Mouse (Mus musculus) lung, embryonic 16.5 days (tissue): ENCODE measurements at regions not wholly inside any gene's neighbourhood (a gene's known extent, or its start where the extent isn't known, plus 50 kb on each side); places are given as distances from the start of the nearest gene placed in this dataset.

Source experiments
- ATAC-seq: fragments of 200-750 bp; cut with Nextera tagmentation; 2 replicates; pipeline ENCODE4 v1.8.0; 2017; ENCODE audit warnings: low read depth, mild to moderate bottlenecking, moderate library complexity
- H3K27ac ChIP-seq: fragments of 300-500 bp; sonication (generic); 2 replicates; pipeline ENCODE4 v1.5.1; 2014; ENCODE audit warnings: mild to moderate bottlenecking, control low read depth, low read length
- H3K27me3 ChIP-seq: fragments of 300-500 bp; sonication (generic); 2 replicates; pipeline ENCODE4 v1.6.1; 2014; ENCODE audit warnings: low read depth, low read length, mixed read lengths; ENCODE audit not compliant: control insufficient read depth, insufficient read depth
- H3K36me3 ChIP-seq: fragments of 300-500 bp; sonication (generic); 2 replicates; pipeline ENCODE4 v1.6.1; 2014; ENCODE audit warnings: low read length; ENCODE audit not compliant: control insufficient read depth, insufficient read depth
- H3K4me1 ChIP-seq: fragments of 300-500 bp; sonication (generic); replicated peaks from 2 replicates; pipeline ENCODE4 v1.6.1; 2014; ENCODE audit warnings: low read length, mixed read lengths; ENCODE audit not compliant: control insufficient read depth, insufficient read depth
- H3K4me2 ChIP-seq: fragments of 300-500 bp; sonication (generic); 2 replicates; pipeline ENCODE4 v1.6.1; 2014; ENCODE audit warnings: low read depth, low read length, control low read depth
- H3K4me3 ChIP-seq: fragments of 300-500 bp; sonication (generic); 2 replicates; pipeline ENCODE4 v1.5.1; 2014; ENCODE audit warnings: mild to moderate bottlenecking, low read length, control low read depth
- H3K9ac ChIP-seq: fragments of 300-500 bp; sonication (generic); 2 replicates; pipeline ENCODE4 v1.6.1; 2014; ENCODE audit warnings: low read length, control low read depth
- H3K9me3 ChIP-seq: fragments of 300-500 bp; sonication (generic); 2 replicates; pipeline ENCODE4 v1.6.1; 2016; ENCODE audit warnings: low read length; ENCODE audit not compliant: control insufficient read depth
- WGBS: fragments of 180-500 bp; shearing (Covaris S2); extraction: QIAGEN DNeasy Blood & Tissue Kit; methylation state at CpG from one replicate; pipeline ENCODE4 v1.1.7; 2014; 5-methylcytosine and 5-hydroxymethylcytosine counted together

- no peak overlapping the region for H3K27ac ChIP-seq
- peak; percentile 53; the same call in 1 of the 2 replicates for ATAC-seq
- H3K9me3 ChIP-seq, result no peaks in the 10 kb centered on the region
- no peaks in the 10 kb centered on the region for H3K27me3 ChIP-seq
- no peaks in the 10 kb centered on the region for H3K36me3 ChIP-seq
- H3K4me3 ChIP-seq, result no peak overlapping the region
- no peak overlapping the region for H3K4me2 ChIP-seq
- peaks cover 20% of the 10 kb centered on the region for H3K4me1 ChIP-seq
- WGBS, result 31% methylated on average over 5 of the region's 5 CpGs
- no peak overlapping the region for H3K9ac ChIP-seq
These were observed 405.7 kb upstream of the Arglu1 start for GRCm38 (mm10) chr8:9095980-9096379.

- Histone ChIP-seq H3K36me3 (no peaks in the 10 kb centered on the region), H3K9me3 (no peaks in the 10 kb centered on the region), H3K27ac (peak overlapping the region; percentile 68), H3K4me1 (peaks cover 20% of the 10 kb centered on the region), H3K4me3 (no peak overlapping the region), H3K9ac (no peak overlapping the region), H3K4me2 (no peak overlapping the region), H3K27me3 (no peaks in the 10 kb centered on the region)
- WGBS, result 19% methylated on average over 9 of the region's 9 CpGs
- ATAC-seq, result peak; percentile 18; the same call in 1 of the 2 replicates
These were observed 403.7 kb upstream of the Arglu1 start for GRCm38 (mm10) chr8:9094002-9094401.

GRCm38 (mm10) chr8:9093356-9093755, 403.0 kb upstream of the Arglu1 start:
- no peak overlapping the region for H3K4me3 ChIP-seq
- H3K36me3 ChIP-seq, result no peaks in the 10 kb centered on the region
- no peak overlapping the region for H3K4me2 ChIP-seq
- 20% methylated on average over 4 of the region's 4 CpGs for whole genome bisulfite sequencing
- peaks cover 17% of the 10 kb centered on the region for H3K4me1 ChIP-seq
- H3K9me3 ChIP-seq, result no peaks in the 10 kb centered on the region
- no peaks in the 10 kb centered on the region for H3K27me3 ChIP-seq
- H3K9ac ChIP-seq, result no peak overlapping the region
- 0 out of 2 replicates have a peak overlapping the region, but pooled peaks have one; percentile 29 for H3K27ac ChIP-seq
- ATAC-seq, result no peak

- Histone ChIP-seq H3K4me1 (peaks cover 22% of the 10 kb centered on the region), H3K9ac (no peak overlapping the region), H3K36me3 (no peaks in the 10 kb centered on the region), H3K4me3 (no peak overlapping the region), H3K27ac (no peak overlapping the region), H3K4me2 (no peak overlapping the region), H3K27me3 (no peaks in the 10 kb centered on the region), H3K9me3 (no peaks in the 10 kb centered on the region)
- ATAC-seq, result no peak
- 84% methylated on average over 4 of the region's 4 CpGs for WGBS
These were observed 382.4 kb upstream of the Arglu1 start for GRCm38 (mm10) chr8:9072724-9073123.

- H3K36me3 ChIP-seq, result no peaks in the 10 kb centered on the region
- no peak overlapping the region for H3K4me2 ChIP-seq
- no peaks in the 10 kb centered on the region for H3K27me3 ChIP-seq
- no peak overlapping the region for H3K9ac ChIP-seq
- no peak overlapping the region for H3K4me3 ChIP-seq
- H3K27ac ChIP-seq, result no peak overlapping the region
- WGBS, result 49% methylated on average over 11 of the region's 11 CpGs
- no peaks in the 10 kb centered on the region for H3K9me3 ChIP-seq
- H3K4me1 ChIP-seq, result peaks cover 22% of the 10 kb centered on the region
- no peak for ATAC-seq
These were observed 382.0 kb upstream of the Arglu1 start for GRCm38 (mm10) chr8:9072286-9072685.

- H3K4me1 ChIP-seq, result peaks cover 22% of the 10 kb centered on the region
- H3K9ac ChIP-seq, result no peak overlapping the region
- H3K36me3 ChIP-seq, result no peaks in the 10 kb centered on the region
- 40% methylated on average over 6 of the region's 6 CpGs for WGBS
- no peak for ATAC-seq
- H3K27me3 ChIP-seq, result no peaks in the 10 kb centered on the region
- H3K4me2 ChIP-seq, result no peak overlapping the region
- H3K27ac ChIP-seq, result peak overlapping the region; percentile 68
- H3K9me3 ChIP-seq, result no peaks in the 10 kb centered on the region
- H3K4me3 ChIP-seq, result no peak overlapping the region
These were observed 380.6 kb upstream of the Arglu1 start for GRCm38 (mm10) chr8:9070953-9071352.

GRCm38 (mm10) chr8:9069845-9070244, 379.5 kb upstream of the Arglu1 start:
- peak overlapping the region; percentile 68 for H3K27ac ChIP-seq
- H3K27me3 ChIP-seq, result no peaks in the 10 kb centered on the region
- peak; percentile 59 for ATAC-seq
- H3K9me3 ChIP-seq, result no peaks in the 10 kb centered on the region
- no peak overlapping the region for H3K9ac ChIP-seq
- 37% methylated on average over 7 of the region's 7 CpGs for WGBS
- H3K4me2 ChIP-seq, result 0 out of 2 replicates have a peak overlapping the region, but pooled peaks have one; percentile 8
- peaks cover 22% of the 10 kb centered on the region for H3K4me1 ChIP-seq
- H3K4me3 ChIP-seq, result no peak overlapping the region
- no peaks in the 10 kb centered on the region for H3K36me3 ChIP-seq

- Histone ChIP-seq H3K27ac (peak overlapping the region; percentile 59), H3K4me3 (no peak overlapping the region), H3K9ac (no peak overlapping the region), H3K36me3 (no peaks in the 10 kb centered on the region), H3K27me3 (no peaks in the 10 kb centered on the region), H3K4me2 (no peak overlapping the region), H3K4me1 (peaks cover 22% of the 10 kb centered on the region), H3K9me3 (no peaks in the 10 kb centered on the region)
- peak; percentile 55; the same call in 1 of the 2 replicates for ATAC-seq
- 33% methylated on average over 1 of the region's 1 CpGs for WGBS
These were observed 377.4 kb upstream of the Arglu1 start for GRCm38 (mm10) chr8:9067731-9068130.

GRCm38 (mm10) chr8:9060166-9060565, 369.8 kb upstream of the Arglu1 start:
- H3K36me3 ChIP-seq, result no peaks in the 10 kb centered on the region
- no peak overlapping the region for H3K27ac ChIP-seq
- no peak for ATAC-seq
- WGBS, result 94% methylated on average over 6 of the region's 6 CpGs
- H3K4me2 ChIP-seq, result no peak overlapping the region
- H3K9me3 ChIP-seq, result no peaks in the 10 kb centered on the region
- H3K4me1 ChIP-seq, result no peaks in the 10 kb centered on the region
- H3K4me3 ChIP-seq, result no peak overlapping the region
- H3K27me3 ChIP-seq, result no peaks in the 10 kb centered on the region
- H3K9ac ChIP-seq, result no peak overlapping the region

GRCm38 (mm10) chr8:9055416-9055819, 365.1 kb upstream of the Arglu1 start:
- Histone ChIP-seq H3K9me3 (no peaks in the 10 kb centered on the region), H3K4me3 (no peak overlapping the region), H3K4me1 (peaks cover 16% of the 10 kb centered on the region), H3K36me3 (no peaks in the 10 kb centered on the region), H3K27me3 (no peaks in the 10 kb centered on the region), H3K4me2 (no peak overlapping the region), H3K27ac (peak overlapping the region; percentile 62), H3K9ac (no peak overlapping the region)
- 52% methylated on average over 6 of the region's 6 CpGs for WGBS
- peak; percentile 79 for ATAC-seq
